Mouse (Mus musculus) G1E-ER4 (cell line): ENCODE results near the gene Zfp771. TPM values are rescaled to one million over a fixed set of nuclear protein-coding genes. Genes with fewer than 3 reads are reported as not detected.

Experiments used
- GATA1 ChIP-seq: IDR thresholded peaks from one replicate; pipeline ENCODE4 v1.8.0; 2012; ENCODE audit warnings: low read length, inconsistent platforms
- polyA plus RNA-seq: library from polyadenylated mRNA; stranded (reverse); fragments of >175 nt; gene quantifications from 2 replicates; pipeline ENCODE4 v1.2.3, GENCODE M21; 2012

The Zfp771 gene
- polyA plus RNA-seq, 1 experiment = 115 TPM

GRCm38 (mm10) chr7:127260309-127261111 is 16.4 kb downstream of the Zfp771 start, which contains the start of gene Dctpp1:
Dctpp1 (minus strand) TSS chr7:127260709.
- TF ChIP-seq GATA1 = no peak

DNA sequence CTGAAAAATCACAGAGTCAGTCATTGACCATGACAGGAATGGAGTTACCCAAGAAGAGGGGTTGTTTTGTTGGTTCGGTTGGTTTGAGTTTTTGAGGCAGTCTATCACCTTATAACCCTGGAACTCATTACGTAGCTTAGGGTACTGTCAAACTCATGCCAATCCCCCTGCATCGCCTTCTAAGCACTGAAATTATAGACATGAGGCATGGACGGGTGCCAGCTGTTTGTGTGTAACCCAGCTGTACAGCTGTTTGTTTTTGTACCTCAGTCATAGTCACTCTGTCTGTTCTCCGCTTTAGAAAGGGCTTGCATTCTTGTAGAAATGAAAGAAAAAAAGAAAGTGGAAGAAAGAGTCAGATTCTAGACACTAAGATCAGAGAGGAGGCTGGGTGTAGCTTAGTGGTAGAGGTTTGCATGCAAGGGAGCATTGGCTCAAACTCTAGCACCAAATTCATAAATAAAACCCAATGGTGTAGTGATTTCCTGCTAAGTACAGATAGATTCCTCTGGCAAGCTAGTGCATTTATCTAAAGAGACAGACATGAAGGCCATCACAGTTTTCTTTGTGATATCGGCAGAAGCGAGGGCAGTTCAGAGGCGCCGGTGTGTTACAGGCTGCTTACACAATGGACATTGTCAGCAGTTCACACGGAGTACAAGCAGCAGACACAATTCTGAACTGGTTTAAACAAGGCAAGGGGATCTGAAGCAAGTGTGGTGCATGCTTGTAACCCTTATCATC is 18.3 kb downstream of the Zfp771 start:
- no peak for TF ChIP-seq GATA1

DNA sequence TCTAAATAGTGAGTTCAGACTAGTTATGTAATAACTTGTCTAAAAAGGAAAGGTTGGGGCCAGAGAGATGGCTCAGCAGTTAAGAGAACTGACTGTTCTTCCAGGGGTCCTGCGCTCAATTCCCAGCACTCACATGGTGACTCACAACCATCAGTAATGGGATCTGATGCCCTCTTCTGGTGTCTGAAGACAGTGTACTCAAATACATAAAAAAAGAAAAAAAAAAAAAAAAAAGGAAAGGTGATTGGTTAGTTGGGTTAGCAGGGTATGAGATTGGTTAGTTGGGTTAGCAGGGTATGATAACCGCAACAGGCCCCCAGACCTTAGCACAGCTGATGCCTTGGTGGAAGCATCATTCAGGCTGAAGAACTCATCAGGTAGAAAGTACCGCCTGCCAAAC is 19.5 kb downstream of the Zfp771 start:
- no peak for TF ChIP-seq GATA1

- no peak for TF ChIP-seq GATA1
These were observed 26.2 kb downstream of the Zfp771 start for GRCm38 (mm10) chr7:127270256-127270655.

DNA sequence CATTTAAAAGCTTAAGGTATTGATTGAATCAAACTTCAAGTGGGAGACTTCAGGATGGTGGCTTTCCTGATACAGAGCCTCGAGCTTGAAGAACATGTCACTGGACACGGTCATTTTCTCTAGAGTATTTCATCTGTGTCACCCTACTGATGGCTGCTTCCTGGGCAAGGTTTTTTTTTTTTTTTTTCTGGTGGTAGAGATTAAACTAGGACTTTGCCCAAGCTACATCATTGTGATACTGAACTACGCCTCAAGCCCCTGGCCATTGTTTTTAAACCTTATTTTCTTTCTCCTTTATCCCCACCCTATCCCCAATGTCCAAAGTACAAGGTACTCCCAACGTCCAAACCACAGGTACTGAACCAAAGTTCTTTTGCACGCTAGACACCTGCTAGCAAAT is 26.6 kb downstream of the Zfp771 start:
- no peak for TF ChIP-seq GATA1

DNA sequence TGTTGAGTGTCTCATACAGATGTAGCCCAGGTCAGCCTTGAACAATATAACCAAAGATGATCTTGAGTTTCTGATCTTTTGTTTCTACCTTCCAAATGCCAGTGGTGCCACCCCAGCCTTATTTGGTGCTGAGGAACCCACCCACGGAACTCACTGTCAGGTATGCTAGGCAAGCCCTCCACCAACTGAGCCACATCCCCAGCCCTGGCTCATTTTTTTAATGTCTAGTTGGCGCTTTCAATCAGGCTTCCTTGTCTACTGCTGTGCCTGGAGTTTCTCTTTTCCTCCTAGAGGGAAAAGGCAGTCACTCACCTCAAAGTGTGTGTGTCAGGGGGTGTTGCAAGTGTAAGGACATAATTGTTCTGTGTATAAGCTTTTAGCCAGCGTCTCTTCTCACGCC is 27.0 kb downstream of the Zfp771 start:
- TF ChIP-seq GATA1 = no peak

GRCm38 (mm10) chr7:127272566-127272965 is 28.5 kb downstream of the Zfp771 start:
- TF ChIP-seq GATA1 = no peak

DNA sequence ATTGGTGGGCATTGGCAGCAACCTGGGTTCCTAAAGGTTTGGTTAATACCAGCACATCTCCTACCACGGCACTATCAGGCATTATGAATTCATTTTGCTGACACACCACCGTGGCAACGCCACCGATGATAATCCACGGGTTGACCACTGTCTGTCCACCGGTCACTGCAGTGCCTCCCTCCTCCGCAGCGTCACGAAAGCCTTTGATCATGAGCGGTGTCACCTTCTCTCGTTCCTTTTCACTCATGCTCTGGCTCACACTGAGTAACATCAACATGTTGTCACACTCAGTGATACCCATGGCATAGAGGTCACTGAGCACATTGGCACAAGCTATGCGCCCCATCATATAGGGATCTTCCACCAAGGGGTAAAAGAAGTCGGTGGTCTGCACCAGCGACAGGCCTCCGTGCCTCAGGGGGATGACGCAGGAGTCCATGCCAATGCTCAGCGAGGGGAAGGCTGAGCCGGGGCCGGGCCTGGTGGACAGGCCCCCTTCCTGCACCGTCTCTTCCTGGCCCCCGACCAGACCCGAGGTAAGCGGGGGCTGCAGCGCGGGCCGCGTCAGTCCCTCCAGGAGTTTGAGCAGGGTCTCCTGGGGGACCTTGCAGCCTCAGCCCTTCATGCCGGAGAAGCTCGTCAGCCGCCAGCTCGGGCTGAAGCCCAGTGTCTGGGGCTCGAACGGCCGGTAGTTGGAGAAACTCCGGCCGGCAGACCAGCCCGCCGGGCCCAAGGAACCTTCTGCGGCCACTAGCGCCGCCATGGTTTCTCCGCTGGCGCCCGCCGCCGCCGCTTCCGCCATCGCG is 29.2 kb downstream of the Zfp771 start:
- no peak for TF ChIP-seq GATA1

DNA sequence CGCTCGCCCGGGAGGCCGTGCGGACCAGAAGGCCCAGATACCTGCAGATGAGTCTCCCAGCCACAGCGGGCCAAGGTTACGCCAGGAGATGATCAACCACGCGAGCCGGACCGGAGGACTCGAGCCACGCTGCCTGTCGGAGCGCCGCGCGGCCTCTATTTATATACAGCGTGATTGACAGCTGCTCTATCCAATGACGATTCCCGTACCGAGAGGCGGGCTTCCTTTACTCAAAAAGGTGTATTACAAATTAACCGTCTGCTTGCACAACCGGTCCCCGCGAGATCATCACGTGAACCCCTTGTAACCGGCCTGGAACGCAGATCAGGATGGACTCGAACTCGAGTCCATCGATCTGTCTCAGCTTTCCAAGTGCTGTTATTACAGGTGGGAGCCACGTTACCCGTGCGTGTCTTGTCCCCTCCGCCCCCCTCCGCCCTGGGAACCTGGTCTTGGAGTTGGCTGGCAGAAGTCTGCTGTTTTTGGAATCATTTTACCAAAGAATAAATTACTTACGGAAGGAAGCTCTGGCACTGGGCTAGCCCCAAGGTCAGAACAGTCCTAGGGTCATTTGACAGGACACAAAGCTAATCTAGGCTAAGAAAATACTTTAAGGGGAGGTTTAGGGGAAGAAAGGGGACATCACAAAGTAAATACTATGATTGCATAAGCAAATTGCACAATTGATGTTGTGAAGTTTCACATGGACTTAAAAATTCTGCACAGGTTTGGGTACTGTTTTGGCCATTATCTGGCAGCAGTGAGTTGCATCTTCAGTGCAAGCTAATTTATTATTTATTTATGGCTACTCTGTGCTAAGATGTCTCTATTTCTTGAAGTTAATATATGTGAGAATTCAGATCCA is 30.1 kb downstream of the Zfp771 start, which contains the start of gene Sephs2:
Sephs2 (minus strand) TSS at position 131 of the 865 bp plus-strand sequence.
- TF ChIP-seq GATA1 = no peak

DNA sequence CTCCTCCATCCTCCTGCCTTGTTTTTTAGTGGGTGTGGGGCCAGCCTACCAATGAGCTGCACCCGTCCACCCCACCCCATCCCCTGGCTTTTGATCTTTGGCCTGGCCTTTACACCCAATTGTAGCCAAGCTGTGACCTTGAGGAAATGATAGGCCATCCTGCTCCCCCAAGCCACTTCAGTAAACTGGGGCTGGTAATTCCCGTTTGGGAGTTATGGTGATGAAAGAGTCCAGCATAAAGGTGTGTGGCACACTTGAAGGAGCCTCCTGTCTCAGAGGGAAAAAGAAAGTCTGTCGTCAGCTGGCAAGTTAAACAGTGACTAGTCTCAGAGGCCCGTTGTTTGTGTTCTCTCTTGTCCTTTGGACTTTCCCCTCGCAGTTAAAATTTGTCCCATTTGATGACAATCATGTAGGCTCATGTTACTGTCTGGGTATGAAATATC is 32.5 kb downstream of the Zfp771 start:
- TF ChIP-seq GATA1 = no peak

- TF ChIP-seq GATA1 = no peak
These were observed 34.2 kb downstream of the Zfp771 start for GRCm38 (mm10) chr7:127278311-127278710.

- no peak for TF ChIP-seq GATA1
These were observed 36.0 kb downstream of the Zfp771 start for GRCm38 (mm10) chr7:127280092-127280491.

DNA sequence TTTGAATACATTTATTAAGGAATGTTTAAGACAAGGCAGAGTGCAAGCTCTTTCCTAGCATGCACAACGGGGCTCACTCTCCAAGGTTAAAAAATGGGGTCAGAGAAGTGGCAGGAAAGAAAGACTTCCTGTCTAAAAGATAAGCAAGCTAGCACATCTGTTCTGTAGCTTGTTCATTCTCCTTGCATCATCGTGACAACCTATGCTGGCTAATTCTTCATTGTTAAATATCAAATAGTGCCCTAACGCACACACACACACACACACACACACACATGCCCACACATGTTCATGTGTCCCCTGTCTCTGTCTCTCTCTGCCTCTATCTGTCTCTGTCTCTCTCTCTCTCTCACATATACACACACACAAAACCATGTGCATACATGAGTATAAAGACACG is 37.0 kb downstream of the Zfp771 start:
- peak; percentile 41 for TF ChIP-seq GATA1

DNA sequence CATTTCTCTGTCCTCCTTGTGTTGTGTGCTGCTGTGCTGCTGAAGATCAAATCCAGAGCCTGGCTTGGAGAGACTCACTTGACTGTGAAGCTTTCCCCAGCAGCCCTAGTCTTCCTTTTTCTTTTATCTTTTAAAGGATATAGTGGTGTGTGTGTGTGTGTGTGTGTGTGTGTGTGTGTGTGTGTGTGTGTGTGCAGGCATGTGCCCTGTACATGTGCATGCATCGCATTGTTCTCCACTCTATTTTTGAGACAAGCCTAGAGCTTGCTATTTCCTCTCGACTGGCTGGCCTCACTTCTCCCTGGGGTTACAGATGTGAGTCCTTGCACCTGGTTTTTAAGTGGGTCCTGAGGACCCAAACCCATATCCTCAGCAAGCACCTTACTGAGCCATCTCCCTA is 38.1 kb downstream of the Zfp771 start:
- TF ChIP-seq GATA1 = no peak

DNA sequence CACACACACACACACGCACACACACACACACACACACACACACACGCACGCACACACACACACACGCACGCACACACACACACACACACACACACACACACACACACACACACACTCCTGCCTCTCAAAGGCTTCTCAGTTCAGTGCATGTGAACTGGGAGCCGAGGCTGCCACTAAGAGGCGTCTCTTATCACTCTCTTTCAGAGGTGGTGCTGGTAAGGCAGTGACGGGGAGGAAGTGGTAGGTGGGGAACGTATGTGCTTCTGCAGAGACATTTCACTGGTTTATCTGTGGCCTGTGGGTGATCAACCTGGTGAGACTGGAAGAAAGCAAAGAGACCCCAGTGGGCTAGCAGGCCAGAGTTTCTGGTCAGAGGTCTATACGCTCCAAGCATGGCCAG is 41.1 kb downstream of the Zfp771 start:
- TF ChIP-seq GATA1 = peak; percentile 13
